Mouse (Mus musculus): ENCODE data around the gene Txndc9.
"Not testable (repeated sequence)": the region's sequence is repeated elsewhere in the genome, so short reads cannot be mapped to it uniquely, and the experiment has no call there.

The Txndc9 gene

DNA sequence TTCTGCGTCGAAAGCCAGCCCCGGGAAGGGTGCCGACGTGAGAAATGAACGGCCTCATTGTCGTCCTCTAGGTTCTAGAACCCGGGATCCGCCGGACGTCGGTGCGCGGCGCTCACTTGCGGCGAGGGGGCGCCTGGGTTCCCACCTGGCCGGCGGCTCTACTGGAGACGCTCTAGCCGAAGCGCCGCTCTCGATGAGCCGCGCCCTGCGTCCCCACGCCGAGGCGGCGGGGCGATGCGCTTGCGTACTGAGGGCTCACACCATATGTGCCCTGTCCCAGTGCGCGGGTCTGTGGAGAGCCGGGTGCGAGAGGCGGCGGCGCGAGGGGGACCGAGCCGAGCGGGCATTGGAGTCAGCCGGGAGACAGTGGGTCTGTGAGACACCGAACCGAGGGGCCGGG lies at the start of gene Txndc9, which contains the start of gene Eif5b:
Txndc9 (minus strand) TSS at position 27 of the 400 bp plus-strand sequence.
Eif5b (plus strand) TSS at position 144 of the 400 bp plus-strand sequence.
- peak; percentile 94 for DNase-seq (ENCODE audit: low spot score)

- no peak for DNase-seq (ENCODE audit: low spot score)
Measured at GRCm38 (mm10) chr1:38038898-38039297, 41.2 kb upstream of the Txndc9 start.

DNA sequence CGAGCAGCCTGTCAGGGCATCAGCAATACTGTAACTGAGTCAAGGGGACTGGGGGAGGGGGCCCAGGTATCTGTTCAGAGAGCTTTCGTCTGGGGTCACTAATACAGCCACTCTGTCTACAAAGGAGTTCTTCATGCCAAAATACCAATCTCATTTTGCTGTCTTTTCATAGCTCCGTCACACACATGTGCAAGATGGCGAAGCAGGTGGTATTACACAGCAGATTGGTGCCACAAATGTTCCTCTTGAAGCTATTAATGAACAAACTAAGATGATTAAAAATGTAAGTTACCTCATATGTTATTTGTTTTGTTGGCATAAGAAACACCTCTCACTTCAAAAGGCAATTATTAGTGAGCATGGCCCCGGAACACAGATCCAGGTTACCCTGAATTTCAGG lies 39.7 kb upstream of the Txndc9 start:
- DNase-seq (ENCODE audit: low spot score), result no peak

DNA sequence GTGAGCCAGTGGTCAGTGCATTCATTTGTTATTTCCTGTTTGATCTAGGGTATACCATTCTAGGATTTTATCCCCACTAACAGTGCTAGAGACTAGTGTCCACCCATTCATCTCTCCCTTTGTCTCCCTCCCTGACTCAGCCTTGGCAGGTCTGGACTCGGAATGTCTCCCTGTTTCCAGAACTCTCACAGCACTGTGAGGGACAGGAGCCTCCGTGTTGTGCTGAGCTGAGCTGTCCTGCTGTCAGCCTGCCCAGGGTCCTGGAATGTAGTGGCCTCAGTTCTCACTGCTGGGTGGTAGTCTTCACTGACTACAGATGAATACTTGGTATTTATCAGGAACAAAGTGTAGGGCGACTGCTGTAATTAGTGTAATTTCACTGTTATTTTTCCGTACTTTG lies 37.8 kb upstream of the Txndc9 start:
- no peak for DNase-seq (ENCODE audit: low spot score)

GRCm38 (mm10) chr1:38031391-38031790 lies 33.7 kb upstream of the Txndc9 start:
- DNase-seq (ENCODE audit: low spot score), result no peak

DNA sequence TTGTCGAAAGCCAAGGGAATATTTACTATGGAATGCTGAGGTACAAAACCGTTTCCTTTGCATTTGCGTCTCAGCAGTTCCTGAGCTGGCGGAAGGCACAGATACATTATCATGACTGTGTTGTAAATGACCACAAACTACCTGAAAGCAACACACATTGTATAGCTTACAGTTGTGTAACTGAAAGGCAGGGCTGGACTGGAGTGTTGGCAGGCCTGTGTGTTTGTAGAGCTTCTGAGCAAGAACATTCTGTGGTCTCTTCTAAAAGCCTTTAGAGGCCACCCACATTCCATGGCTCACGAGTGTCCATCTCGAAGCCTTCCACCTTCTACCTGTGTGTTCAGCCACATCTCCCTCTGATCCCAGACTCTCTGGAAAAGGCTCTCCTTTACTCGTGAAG lies 29.6 kb upstream of the Txndc9 start:
- no peak for DNase-seq (ENCODE audit: low spot score)

- no peak for DNase-seq (ENCODE audit: low spot score)
Measured at GRCm38 (mm10) chr1:38014551-38015203, 17.0 kb upstream of the Txndc9 start.

GRCm38 (mm10) chr1:38012509-38012908 lies 14.8 kb upstream of the Txndc9 start:
- DNase-seq (ENCODE audit: low spot score), result no peak

- no peak for DNase-seq (ENCODE audit: low spot score)
Measured at GRCm38 (mm10) chr1:38012104-38012503, 14.4 kb upstream of the Txndc9 start.

- DNase-seq (ENCODE audit: low spot score), result no peak
Measured at GRCm38 (mm10) chr1:38011647-38012046, 14.0 kb upstream of the Txndc9 start.

DNA sequence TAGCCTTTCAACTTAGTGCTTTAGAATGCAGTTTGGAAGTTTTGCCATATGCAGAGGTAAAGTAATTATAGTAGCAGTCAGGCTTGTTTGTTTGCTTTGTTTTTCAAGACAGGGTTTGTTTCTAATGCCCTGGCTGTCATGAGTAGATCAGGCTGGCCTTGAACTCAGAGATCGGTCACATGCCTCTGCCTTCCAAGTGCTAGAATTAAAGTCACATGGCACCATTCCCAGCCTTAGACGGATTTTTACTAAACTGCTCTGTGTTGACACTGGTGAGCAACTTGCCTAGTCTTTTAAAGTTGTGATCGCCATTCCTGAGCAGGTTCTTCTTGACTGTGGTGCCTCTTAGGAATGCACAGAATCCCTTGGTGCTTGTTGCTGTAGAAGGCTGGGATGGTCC lies 9.0 kb upstream of the Txndc9 start:
- no peak for DNase-seq (ENCODE audit: low spot score)

GRCm38 (mm10) chr1:38003046-38003445 lies 5.4 kb upstream of the Txndc9 start:
- no peak for DNase-seq (ENCODE audit: low spot score)

GRCm38 (mm10) chr1:38001956-38002355 lies 4.3 kb upstream of the Txndc9 start:
- no peak for DNase-seq (ENCODE audit: low spot score)

DNA sequence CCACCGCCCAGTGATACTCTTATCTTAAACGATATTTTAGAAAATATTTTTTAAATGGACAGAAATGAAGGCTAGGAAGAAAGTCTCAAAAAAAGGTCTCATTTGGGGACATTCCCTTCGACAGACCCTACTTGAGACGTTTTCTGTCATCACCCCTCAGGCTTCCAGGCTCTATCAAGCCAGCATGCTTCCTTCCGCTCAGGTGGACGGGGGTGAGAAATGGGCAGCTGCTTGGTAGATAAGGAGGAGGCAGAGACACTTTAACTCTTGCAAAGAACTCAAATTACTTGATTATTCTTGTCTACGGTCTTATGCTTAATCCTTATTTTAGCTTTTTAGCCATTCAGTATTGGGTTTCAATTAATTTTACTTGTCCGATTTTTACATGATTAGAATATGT lies 3.2 kb upstream of the Txndc9 start:
- no peak for DNase-seq (ENCODE audit: low spot score)

DNA sequence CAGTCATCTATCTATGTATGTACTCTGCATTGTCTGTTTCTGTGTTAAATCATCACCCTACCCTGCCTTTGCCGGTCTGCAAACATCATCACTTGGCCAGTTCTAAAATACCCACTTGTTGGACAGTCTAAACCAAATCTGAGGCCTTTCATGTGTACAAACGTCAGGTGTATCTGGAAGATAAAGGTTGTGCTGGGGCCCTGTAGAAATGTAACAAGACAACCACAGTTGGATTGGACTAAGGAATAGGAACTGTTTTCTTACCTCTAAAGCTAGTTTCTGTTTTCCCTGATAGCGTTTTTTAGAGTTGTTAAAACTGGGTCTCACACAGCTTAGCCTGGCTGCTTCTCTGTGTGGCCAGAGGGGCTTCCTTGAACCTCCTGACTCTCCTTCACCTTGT lies 1.9 kb upstream of the Txndc9 start:
- DNase-seq (ENCODE audit: low spot score), result no peak

DNA sequence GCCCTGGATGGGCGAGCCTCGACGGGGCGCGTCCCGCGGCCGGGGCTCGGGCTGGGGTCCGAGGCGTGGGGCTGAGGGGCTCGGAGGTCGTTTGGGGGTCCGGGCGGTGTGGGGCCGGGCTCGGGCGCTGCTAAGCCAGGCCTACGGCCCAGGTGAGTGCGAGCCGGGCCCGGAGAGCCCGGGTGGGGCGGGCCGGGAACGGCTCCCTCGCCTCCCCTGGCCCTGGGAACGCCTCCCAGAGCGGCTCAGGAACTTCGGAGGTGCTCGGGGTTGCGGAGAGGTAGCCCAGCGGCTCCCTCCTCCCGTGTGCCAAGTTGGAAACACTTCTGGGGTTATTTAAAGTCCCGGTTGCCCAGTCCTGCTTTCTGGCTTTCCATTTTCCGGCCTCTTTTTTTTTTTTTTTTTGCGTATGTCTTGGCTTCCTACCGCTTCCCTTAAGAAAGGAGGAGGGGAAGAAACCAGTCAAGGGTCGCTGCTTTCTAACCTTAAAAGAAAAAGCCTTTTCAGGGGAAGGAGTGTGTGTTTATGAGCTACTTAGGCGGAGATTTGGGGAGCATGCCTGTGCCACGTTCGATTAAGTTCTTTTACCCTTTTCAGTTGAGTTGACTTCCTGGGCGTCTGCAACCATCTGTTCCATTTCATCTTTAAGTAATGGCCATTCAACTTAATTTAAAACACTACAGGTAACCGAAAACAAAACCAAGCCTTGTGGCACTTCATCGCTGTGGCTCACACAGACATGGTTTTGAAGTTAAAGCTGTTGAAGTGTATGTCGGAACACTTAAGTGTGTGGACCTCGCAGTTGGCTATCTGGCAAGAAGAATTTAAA lies 892 bp upstream of the Txndc9 start:
- peak; percentile 14 for DNase-seq (ENCODE audit: low spot score)

- DNase-seq (ENCODE audit: low spot score), result peak; percentile 98
Measured at GRCm38 (mm10) chr1:37996877-37997484, 712 bp downstream of the Txndc9 start.

DNA sequence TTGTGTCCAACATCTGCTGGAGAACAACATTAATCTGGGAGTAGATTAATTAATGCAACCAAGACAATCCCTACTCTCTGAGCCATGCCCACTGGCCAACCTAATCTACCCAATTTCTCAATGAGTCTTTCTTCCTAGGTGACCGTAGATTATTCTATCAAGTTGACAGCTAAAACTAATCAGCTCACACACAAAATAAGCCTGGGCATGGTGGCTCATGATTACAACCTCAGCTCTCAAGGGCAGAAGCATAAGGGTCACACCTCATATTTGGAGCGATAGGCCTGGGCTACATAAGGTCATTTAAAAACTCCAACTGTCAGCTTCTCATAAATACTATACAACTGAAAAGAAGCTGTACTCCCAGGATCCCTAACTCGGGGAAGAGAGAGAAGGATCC lies 1.5 kb downstream of the Txndc9 start:
- DNase-seq (ENCODE audit: low spot score), result no peak

DNA sequence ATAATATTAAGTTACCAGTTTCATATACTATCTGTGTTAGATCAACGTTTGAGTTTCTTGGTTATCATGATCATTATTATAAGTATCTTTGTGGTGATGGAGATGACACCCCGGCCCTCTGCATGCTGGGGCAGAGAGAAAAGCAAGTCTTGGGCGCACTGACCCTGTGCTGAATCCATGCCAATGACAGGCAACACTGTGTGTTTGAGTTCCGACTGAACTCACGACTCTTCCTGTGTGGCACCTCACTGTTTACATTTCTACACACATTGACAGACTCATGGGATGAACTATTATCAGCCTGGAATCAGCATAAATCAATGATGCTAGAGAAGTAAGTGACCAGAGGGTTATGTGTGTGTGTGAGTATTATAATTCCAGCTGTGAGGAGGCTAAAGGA lies 9.8 kb downstream of the Txndc9 start:
- DNase-seq (ENCODE audit: low spot score), result no peak

- DNase-seq (ENCODE audit: low spot score), result peak; percentile 51
Measured at GRCm38 (mm10) chr1:37985764-37986323, 11.8 kb downstream of the Txndc9 start.

DNA sequence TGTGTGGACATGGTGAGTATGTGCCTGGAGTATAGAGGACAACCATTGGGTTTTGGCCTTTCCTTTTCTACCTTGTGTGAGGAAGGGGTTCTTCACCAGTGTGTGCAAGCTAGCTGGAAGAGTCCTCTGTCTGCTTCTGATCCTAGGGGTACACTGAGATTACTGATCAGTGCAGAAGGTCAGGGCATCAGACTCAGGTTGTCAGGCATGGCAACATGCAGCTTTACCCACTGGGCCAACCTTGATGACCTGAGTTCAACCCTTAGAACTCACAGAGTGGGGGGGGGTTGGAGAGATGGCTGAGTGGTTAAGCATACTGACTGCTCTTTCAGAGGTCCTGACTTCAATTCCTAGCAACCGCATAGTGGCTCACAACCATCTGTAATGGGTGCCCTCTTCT lies 13.4 kb downstream of the Txndc9 start:
- no peak for DNase-seq (ENCODE audit: low spot score)

DNA sequence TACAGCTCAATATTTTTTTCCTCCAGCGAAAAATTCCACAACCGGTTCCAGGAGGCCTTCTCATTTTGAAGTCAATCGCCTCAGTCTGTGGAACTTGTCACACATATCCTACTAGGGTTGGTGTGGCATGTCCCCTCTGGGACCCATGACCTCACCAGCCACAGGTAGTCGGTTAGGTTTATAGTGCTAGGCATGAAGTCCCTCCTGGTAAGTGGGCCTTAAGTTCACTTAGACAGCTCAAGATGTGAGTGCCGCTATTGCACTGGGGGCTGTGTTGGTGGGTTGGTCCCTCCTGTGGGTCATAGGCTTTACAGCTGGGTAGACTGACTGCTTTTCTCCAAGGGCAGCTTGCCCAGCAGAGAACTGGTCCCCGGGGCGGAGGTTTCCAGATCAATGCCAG lies 20.4 kb downstream of the Txndc9 start:
- DNase-seq (ENCODE audit: low spot score), result no peak

DNA sequence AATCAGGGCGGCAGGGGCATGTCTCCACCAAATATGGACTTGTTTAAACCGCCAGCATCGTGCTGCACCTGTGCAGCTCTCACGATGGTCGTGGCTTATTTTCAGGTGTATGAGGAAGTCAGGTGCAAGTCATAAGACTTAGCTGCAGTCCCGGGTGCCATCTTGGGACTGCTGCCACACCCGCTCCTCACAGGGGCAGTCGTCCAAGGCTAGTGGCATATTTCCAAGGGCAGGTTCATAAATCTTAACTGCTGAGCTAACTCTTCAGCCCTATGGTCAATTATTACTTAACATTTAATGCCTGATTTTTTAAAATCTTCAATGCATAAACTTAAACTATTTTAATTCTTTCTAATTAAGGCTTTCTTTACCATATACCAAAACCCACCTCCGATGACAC lies 21.0 kb downstream of the Txndc9 start:
- DNase-seq (ENCODE audit: low spot score), result not testable (repeated sequence)

Data from urinary bladder, postnatal 14 days (tissue).